Mouse (Mus musculus) erythroblast, embryonic 14.5 days (primary cell): Measurements from ENCODE around the gene Ccdc18.

Source experiments
- GATA1 ChIP-seq: IDR thresholded peaks from 2 replicates; pipeline ENCODE4 v1.6.1; 2012; ENCODE audit warnings: low read length, inconsistent platforms, mixed read lengths
- TAL1 ChIP-seq: IDR thresholded peaks from 3 replicates; pipeline ENCODE4 v1.6.1; 2012; ENCODE audit warnings: low read length, inconsistent platforms, mixed read lengths

DNA sequence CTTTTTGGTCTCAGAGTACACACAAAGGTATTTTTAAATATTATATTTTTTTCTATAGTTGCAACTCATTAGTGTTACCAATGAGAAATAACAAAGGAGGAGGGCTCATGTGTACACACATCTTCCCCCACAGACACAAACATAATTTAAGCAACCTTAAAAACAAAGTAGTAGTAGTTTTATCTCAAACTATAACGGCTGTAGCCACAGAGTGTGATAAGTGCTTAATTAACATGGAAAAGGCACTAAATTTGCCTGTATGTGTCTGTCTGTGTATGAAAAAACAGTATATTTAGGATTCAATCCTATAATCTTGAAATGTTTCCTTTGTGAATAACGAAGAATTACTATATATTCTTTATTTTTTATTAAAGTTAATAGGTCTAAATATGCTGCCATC lies 51.4 kb downstream of the Ccdc18 start:
- TF ChIP-seq GATA1 (no peak), TAL1 (no peak)
